Mouse (Mus musculus) lung, adult 2 months (tissue): ENCODE measurements around the gene Fyb2.

Experiments
- CTCF ChIP-seq: fragments of 200-500 bp; IDR thresholded peaks from 2 replicates; pipeline ENCODE4 v1.5.1; 2011; ENCODE audit warnings: mild to moderate bottlenecking, low read length, control low read depth; ENCODE audit not compliant: insufficient read depth
- POLR2A ChIP-seq: fragments of 200-500 bp; IDR thresholded peaks from 2 replicates; pipeline ENCODE4 v1.6.1; 2011; ENCODE audit warnings: low read depth, mild to moderate bottlenecking, control low read depth, low read length, borderline replicate concordance; ENCODE audit errors: extremely low read depth

GRCm38 (mm10) chr4:104887486-104887885, 25.8 kb upstream of the Fyb2 start:
- no peak for TF ChIP-seq POLR2A
- TF ChIP-seq CTCF: no peak
